Mouse (Mus musculus) ovary, adult 18-20 months (tissue): ENCODE results near the gene Gm9945.

ENCODE experiments used
- DNase-seq: peaks from one replicate; pipeline ENCODE4 v3.0.0; 2022; ENCODE audit warnings: low spot score, mixed read lengths

The Gm9945 gene

GRCm38 (mm10) chr11:53522930-53523329, 43.0 kb downstream of the Gm9945 start:
- no peak for DNase-seq

DNA sequence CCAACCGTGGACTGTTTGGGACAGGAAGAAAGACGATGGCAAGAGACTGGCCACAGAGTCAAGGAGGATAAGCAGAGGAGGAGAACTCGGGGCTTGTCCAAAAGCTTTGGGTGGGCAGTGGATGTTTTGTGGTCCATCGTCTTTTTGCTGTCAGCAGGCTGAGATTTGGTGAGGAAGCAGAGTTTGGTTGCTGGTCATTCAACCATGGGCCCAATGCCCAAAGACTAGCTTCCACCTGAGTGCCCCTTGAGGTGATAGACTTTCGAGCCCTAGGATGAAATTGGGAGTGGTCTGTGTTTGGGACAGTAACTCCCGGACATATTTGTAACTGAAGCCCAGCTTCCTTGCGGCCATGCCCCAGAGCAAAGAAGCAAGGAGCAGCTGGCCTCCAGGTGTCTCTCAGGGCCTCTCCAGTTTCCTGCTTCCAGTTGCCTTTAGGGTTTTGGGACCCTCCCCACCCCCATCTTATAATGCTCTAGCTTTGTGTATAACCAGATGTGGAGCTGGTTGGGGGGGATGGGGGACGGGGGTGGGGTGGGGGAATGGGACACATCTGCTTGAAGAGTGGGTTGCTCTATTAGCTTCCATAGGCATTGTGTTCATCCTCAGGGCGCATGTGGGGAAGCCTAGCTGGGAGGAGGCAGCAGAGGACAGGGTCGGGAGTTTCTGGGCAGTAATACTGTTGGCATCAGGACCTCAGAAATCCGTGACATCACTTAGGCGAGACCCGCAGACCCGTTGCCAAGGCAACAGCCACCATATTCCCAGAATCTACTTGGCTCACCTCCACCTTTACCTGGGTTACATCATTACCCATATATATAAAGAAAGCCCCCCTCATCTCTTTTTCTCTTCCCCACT, 43.8 kb downstream of the Gm9945 start:
- DNase-seq, result no peak

DNA sequence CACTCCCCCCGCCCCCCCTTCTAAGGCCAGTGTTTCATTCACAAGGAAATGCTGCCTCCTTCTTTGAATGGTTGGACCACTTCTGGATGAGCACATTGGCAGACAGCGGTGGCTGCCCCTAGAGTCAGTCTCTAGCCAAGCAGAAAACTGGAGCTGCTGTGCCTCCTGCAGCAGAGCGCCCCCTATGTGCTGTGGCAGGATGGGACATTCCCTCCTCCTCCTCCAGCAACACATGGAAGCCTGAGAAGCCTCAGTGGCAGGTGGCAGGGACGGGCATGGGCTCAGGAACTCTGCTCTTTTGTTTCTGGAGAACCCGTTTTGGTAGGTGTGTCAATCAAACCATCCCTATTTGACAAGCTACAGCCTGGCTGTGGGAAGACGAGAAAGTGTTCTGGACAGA, 44.9 kb downstream of the Gm9945 start:
- no peak for DNase-seq

- DNase-seq, result peak; percentile 45
These were observed 45.5 kb downstream of the Gm9945 start for GRCm38 (mm10) chr11:53525461-53525860.

DNA sequence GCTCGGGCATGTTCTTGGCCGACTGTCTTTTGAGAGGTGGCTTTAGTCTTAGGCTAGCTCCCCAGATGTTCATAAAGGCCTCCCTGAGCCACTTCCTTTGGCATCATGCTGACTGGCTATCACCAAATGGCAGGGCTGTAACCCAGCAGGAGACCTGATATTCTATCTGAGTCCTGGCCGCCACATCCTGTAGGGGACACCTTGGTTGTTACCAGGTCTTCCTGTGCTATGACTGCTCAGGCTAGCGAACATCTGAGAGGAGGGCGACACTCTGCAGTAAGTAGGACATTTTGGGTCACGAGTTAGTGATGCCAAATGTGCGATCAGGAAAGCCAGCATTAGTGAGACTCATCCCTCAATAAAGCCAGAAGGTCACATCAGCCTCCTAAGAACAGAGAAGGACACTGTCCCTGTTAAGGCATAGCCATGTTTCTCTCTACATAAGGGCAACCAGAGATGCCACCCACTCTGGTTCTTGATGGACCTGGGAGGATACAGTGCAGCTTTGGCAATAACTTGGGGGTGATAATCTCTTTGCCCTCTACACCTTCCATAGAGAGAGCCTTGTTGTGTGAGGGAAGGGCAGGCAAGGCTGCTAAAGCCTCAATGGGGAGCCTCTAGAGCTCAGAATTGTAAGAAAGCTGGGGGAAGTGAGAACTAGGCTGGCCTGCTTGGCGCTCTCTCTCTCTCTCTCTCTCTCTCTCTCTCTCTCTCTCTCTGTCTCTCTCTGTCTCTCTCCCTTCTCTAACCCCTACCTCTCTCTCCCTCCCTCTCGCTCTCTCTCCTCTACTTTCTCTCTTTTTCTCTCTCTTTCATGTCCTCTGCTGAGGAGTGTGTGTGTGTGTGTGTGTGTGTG, 48.7 kb downstream of the Gm9945 start:
- DNase-seq, result no peak

- DNase-seq, result no peak
These were observed 49.2 kb downstream of the Gm9945 start for GRCm38 (mm10) chr11:53529253-53529557.

DNA sequence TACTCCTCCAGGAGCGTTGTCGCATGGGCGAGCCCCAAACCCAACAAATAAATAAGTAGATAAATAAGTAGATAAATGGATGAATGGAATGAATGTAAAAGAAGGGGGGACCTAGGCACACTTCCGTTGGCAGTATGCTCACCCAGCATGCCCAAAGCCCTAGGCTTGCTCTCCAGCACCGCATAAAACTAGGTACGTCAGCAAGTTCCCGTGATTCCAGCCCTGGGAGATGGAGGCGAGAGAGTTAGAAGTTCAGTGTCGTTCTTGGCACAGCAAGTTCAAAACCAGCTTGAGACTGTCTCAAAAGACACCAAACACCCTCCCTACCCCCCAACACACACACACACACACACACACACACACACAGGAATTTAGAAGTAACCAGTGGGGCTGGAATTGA, 50.0 kb downstream of the Gm9945 start:
- no peak for DNase-seq
